Mouse (Mus musculus): ENCODE data around the gene Agfg1. TPM values are rescaled to one million over a fixed set of nuclear protein-coding genes. Genes with fewer than 3 reads are reported as not detected.

Agfg1 gene
- total and polyA plus RNA-seq, 2 experiments from 2014 or later: 20.2 to 101 TPM

DNA sequence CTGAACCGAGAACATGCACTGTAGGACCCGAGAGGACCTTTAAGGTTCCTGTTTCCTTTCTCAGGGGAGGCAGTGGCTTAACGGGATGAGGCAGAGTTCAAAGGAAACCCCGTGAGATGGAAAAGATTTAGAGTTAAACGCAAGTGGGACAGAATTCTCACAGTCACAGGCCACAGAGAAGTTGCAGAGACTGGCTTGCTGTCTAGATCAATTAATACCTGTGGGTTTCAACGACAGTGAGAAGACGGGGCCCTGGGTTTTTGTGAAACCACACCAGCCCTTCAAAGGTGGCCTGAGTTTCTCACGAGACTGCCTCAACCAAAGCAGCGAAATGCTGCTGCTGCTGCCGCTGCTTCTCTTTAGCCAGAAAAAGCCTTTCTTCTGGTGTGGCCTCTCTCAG, 19.9 kb upstream of the Agfg1 start:
- ATAC-seq (ENCODE audit: low FRiP score): no peak

DNA sequence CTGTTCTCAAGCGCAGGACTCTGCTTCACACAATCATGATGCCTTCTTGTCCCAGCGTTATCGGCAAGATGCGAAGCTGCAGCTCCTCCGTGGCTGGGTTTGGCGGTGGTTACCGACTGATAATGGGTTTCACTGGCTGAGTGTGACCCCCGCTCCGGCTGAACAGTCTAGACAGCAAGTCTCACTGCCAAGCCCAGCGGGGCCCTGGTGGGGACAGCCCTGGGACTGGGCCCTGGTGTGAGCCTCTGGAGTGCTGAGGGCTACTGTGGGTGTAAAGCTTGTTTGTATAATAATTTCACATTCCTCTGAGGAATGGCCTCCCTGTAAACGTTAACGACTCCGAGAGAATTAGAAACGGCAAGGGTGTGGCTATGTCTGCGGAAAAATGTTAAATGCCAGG, 19.1 kb upstream of the Agfg1 start:
- H3K36me3 ChIP-seq (ENCODE audit: insufficient read depth, low read length): no peaks in the 10 kb centered on the region
- H3K4me2 ChIP-seq (ENCODE audit: low read depth, low read length, poor library complexity, severe bottlenecking): no peak overlapping the region
- H3K4me3 ChIP-seq (ENCODE audit: low read depth, low read length): no peak overlapping the region
- no peaks in the 10 kb centered on the region for H3K27me3 ChIP-seq (ENCODE audit: insufficient read depth, low read length)
- H3K27ac ChIP-seq (ENCODE audit: low read depth, low read length): no peak overlapping the region
- no peaks in the 10 kb centered on the region for H3K9me3 ChIP-seq (ENCODE audit: low read length)
- WGBS: 64% methylated on average over 15 of the region's 15 CpGs
- no peaks in the 10 kb centered on the region for H3K4me1 ChIP-seq (ENCODE audit: insufficient read depth, low read length)
- DNase-seq (ENCODE audit: low spot score) (no peak), ATAC-seq (ENCODE audit: low FRiP score) (no peak)
- H3K9ac ChIP-seq (replicated peaks; ENCODE audit: low read length, poor library complexity, severe bottlenecking): no peak overlapping the region
- no peak for TF ChIP-seq CTCF (IDR thresholded peaks at IDR 0.05)

More for the DNA sequence above, 19.9 kb upstream of the Agfg1 start:
- 61% methylated on average over 10 of the region's 10 CpGs for WGBS
- no peaks in the 10 kb centered on the region for H3K9me3 ChIP-seq (ENCODE audit: low read length)
- H3K4me1 ChIP-seq (ENCODE audit: insufficient read depth, low read length): no peaks in the 10 kb centered on the region
- no peak overlapping the region for H3K4me3 ChIP-seq (ENCODE audit: low read depth, low read length)
- H3K4me2 ChIP-seq (ENCODE audit: low read depth, low read length, poor library complexity, severe bottlenecking): no peak overlapping the region
- H3K9ac ChIP-seq (replicated peaks; ENCODE audit: low read length, poor library complexity, severe bottlenecking): no peak overlapping the region
- no peak for TF ChIP-seq CTCF (IDR thresholded peaks at IDR 0.05)
- no peak for DNase-seq (ENCODE audit: low spot score)
- no peaks in the 10 kb centered on the region for H3K27me3 ChIP-seq (ENCODE audit: insufficient read depth, low read length)
- no peaks in the 10 kb centered on the region for H3K36me3 ChIP-seq (ENCODE audit: insufficient read depth, low read length)
- no peak overlapping the region for H3K27ac ChIP-seq (ENCODE audit: low read depth, low read length)

DNA sequence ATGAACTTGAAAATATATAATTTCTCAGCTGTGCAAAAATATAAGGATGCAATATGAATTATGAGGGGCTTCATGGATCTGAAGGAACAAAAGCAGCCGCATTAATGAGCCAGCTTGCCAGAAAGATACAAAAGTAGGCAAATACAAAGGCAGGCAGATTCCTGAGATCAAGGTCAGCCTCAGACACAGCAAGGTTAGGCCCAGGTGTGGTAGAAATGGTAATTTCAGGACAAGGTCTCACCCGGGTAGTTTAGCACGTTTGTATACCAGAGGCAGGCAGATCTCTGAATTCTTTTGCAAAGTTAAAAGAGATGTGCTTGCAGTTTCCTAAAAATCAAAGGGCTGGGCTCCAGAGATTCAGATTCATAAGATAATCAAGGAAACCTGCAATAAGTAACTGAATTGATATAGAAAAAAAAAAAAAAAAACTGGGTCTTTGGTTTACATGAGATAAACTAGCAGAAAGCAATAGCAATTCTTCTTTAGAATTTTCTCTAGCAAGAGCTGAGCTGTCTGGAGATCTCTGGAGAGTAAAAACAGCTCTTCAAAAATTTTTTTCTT, 18.6 kb upstream of the Agfg1 start:
- WGBS: 80% methylated on average over 3 of the region's 3 CpGs
- ATAC-seq (ENCODE audit: low FRiP score) (no peak), DNase-seq (ENCODE audit: low spot score) (no peak)
- Histone ChIP-seq H3K9me3 (ENCODE audit: low read length) (no peaks in the 10 kb centered on the region), H3K27ac (ENCODE audit: low read depth, low read length) (no peak overlapping the region), H3K4me3 (ENCODE audit: low read depth, low read length) (no peak overlapping the region), H3K9ac (replicated peaks; ENCODE audit: low read length, poor library complexity, severe bottlenecking) (no peak overlapping the region), H3K36me3 (ENCODE audit: insufficient read depth, low read length) (no peaks in the 10 kb centered on the region), H3K4me2 (ENCODE audit: low read depth, low read length, poor library complexity, severe bottlenecking) (no peak overlapping the region), H3K4me1 (ENCODE audit: insufficient read depth, low read length) (no peaks in the 10 kb centered on the region), H3K27me3 (ENCODE audit: insufficient read depth, low read length) (no peaks in the 10 kb centered on the region)
- TF ChIP-seq CTCF (IDR thresholded peaks at IDR 0.05): no peak

DNA sequence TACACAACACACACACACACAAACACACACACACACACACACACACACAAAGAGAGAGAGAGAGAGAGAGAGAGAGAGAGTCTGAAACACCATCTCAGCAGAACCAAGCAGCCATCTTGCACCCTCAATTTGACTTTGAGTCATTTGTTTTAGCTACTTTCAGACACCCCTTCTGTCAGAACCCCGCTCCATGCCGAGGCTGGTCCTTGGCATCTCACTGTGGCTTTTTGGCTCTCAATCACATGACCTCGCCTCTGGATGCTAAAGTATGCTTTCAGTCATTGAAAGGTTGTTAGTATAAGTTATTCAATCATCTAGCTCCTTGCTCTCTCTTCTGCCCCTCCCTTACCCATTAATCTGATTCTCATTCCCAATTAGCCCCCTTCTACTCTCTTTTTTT, 17.4 kb upstream of the Agfg1 start:
- Histone ChIP-seq H3K4me1 (ENCODE audit: insufficient read depth, low read length) (no peaks in the 10 kb centered on the region), H3K9ac (replicated peaks; ENCODE audit: low read length, poor library complexity, severe bottlenecking) (no peak overlapping the region), H3K36me3 (ENCODE audit: insufficient read depth, low read length) (no peaks in the 10 kb centered on the region), H3K4me2 (ENCODE audit: low read depth, low read length, poor library complexity, severe bottlenecking) (no peak overlapping the region), H3K27me3 (ENCODE audit: insufficient read depth, low read length) (no peaks in the 10 kb centered on the region), H3K27ac (ENCODE audit: low read depth, low read length) (no peak overlapping the region), H3K9me3 (ENCODE audit: low read length) (no peaks in the 10 kb centered on the region), H3K4me3 (ENCODE audit: low read depth, low read length) (no peak overlapping the region)
- WGBS: 81% methylated on average over 3 of the region's 3 CpGs
- ATAC-seq (ENCODE audit: low FRiP score) (no peak), DNase-seq (ENCODE audit: low spot score) (no peak)
- TF ChIP-seq CTCF (IDR thresholded peaks at IDR 0.05): no peak

DNA sequence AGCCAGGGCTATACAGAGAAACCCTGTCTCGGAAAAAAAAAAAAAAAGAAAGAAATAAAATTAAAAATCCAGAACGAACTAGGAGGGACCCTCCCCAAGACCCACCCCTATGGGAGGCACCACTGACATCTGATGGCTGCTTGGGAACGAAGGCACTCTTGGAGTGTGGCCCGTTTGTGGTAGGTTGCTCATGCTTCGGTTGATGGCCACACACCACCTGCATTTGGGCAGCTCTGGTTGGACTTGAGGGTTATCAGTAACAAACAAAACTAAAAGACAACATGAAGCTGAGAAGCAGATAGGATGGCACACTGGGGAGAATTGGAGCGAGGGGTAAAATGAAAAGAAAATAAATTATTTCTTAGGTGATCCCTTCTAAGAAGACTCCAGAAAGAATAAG, 15.1 kb upstream of the Agfg1 start:
- DNase-seq (ENCODE audit: low spot score): no peak
- H3K27ac ChIP-seq (ENCODE audit: low read depth, low read length): no peak overlapping the region
- no peak for ATAC-seq (ENCODE audit: low FRiP score)
- TF ChIP-seq CTCF (IDR thresholded peaks at IDR 0.05): no peak
- no peak overlapping the region for H3K9ac ChIP-seq (replicated peaks; ENCODE audit: low read length, poor library complexity, severe bottlenecking)
- H3K36me3 ChIP-seq (ENCODE audit: insufficient read depth, low read length): no peaks in the 10 kb centered on the region
- H3K27me3 ChIP-seq (ENCODE audit: insufficient read depth, low read length): no peaks in the 10 kb centered on the region
- H3K4me1 ChIP-seq (ENCODE audit: insufficient read depth, low read length): no peaks in the 10 kb centered on the region
- H3K9me3 ChIP-seq (ENCODE audit: low read length): no peaks in the 10 kb centered on the region
- no peak overlapping the region for H3K4me3 ChIP-seq (ENCODE audit: low read depth, low read length)
- WGBS: 83% methylated on average over 6 of the region's 6 CpGs
- H3K4me2 ChIP-seq (ENCODE audit: low read depth, low read length, poor library complexity, severe bottlenecking): no peak overlapping the region

DNA sequence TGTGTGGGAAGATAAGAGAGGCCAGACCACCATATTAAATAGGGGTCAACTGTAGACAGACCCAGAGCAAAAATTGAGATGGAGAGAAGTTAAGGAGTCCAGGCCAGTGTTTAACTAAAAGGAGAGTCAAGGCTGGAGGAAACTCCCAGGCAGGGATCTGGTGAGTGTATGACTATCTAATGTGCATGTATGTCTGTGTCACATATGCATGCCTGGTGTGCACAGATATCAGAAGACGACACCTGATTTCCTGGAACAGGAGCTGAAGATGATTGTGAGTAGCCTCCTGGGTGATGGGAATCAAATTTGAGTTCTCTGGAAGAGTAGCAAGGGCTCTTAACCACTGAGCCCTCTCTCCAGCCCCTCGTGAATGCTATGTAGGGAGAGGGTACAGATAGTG, 14.0 kb upstream of the Agfg1 start:
- H3K4me2 ChIP-seq (ENCODE audit: low read depth, low read length, poor library complexity, severe bottlenecking): no peak overlapping the region
- DNase-seq (ENCODE audit: low spot score) (no peak), ATAC-seq (ENCODE audit: low FRiP score) (no peak)
- no peak overlapping the region for H3K9ac ChIP-seq (replicated peaks; ENCODE audit: low read length, poor library complexity, severe bottlenecking)
- H3K9me3 ChIP-seq (ENCODE audit: low read length): no peaks in the 10 kb centered on the region
- no peaks in the 10 kb centered on the region for H3K36me3 ChIP-seq (ENCODE audit: insufficient read depth, low read length)
- no peak overlapping the region for H3K27ac ChIP-seq (ENCODE audit: low read depth, low read length)
- no peak for TF ChIP-seq CTCF (IDR thresholded peaks at IDR 0.05)
- 88% methylated on average over 2 of the region's 2 CpGs for WGBS
- H3K4me1 ChIP-seq (ENCODE audit: insufficient read depth, low read length): no peaks in the 10 kb centered on the region
- H3K27me3 ChIP-seq (ENCODE audit: insufficient read depth, low read length): no peaks in the 10 kb centered on the region
- H3K4me3 ChIP-seq (ENCODE audit: low read depth, low read length): no peak overlapping the region

All from midbrain, postnatal 0 days (tissue).